Mouse (Mus musculus) adrenal gland, postnatal 25 days (tissue): ENCODE measurements around the gene Mxra7. TPM values are rescaled to one million over a fixed set of nuclear protein-coding genes. Genes with fewer than 3 reads are reported as not detected.

Source experiments
- DNase-seq: peaks from one replicate; pipeline ENCODE4 v3.0.0; 2021; ENCODE audit warnings: mixed read lengths
- total RNA-seq: library from RNA; stranded (reverse); gene quantifications from 2 replicates; pipeline ENCODE4 v1.2.3, GENCODE M21; 2021

Gene Mxra7
- total RNA-seq, 1 experiment from 2014 or later, result 44.7 TPM

DNA sequence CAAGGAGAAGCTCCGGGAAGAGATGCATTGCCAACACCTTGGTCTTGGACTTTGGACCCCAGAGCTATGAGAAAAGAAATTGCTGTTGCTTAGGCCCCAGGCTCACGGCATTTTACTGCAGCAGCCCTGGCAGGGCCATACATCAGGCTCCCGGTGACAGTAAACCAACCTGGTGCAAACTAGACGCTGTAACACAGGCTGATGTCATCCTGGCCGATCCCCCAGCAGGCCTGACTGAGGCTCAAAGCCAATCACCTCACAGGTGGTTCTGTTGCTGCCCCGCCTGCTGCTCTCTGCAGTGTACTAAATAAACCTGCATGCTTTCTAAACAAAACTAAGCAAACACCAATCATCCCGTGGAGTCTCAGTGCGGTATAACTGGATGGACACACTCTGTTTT is 9.1 kb downstream of the Mxra7 start:
- DNase-seq, result no peak

GRCm38 (mm10) chr11:116817567-116817966 is 10.3 kb downstream of the Mxra7 start:
- no peak for DNase-seq

DNA sequence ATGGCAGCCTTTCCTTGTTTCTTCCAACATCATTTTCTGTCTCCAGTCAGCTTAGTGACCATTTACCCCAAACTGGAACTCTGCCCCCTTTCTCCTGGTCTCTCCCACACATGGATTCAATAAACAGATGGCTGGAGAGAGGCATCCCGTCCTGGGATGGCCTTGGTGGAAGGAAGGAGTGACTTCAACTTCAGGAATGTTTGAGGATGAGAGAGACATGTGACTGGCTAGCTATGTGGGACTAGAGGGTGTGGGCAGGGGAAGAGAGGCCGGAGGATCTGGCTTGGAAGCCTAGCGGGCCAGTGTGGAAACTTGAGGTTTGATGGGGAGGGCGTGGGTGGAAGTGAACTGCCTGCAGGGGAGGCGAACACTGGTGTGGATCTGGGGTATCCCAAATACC is 11.1 kb downstream of the Mxra7 start:
- DNase-seq, result peak; percentile 26

DNA sequence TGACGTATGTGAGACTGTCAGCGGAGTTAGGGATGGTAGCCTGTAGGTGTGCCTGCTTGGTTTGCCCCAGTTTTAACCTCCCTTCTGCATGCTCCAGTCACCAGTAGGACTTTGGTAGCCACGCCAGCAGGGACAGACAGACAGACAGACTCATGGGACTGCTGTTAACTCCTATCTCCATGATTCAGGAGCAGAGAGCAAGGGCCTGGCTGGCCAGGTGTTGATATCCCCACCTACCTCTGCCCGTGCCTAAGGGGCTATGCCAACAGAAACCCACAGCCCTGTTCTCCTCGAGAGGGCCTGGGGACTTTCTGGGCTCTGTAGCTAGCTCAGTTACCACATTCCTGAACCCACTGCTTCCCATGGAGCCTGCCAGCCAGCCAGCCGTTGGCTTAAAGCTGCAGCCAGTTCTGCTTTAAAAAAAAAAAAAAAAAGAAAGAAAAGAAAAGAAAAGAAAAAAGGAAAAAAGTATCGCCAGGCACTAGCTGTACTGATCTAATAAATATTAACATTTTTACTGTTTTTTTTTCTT is 12.9 kb downstream of the Mxra7 start:
- no peak for DNase-seq

- DNase-seq, result no peak
These were observed 13.6 kb downstream of the Mxra7 start for GRCm38 (mm10) chr11:116814076-116814883.

DNA sequence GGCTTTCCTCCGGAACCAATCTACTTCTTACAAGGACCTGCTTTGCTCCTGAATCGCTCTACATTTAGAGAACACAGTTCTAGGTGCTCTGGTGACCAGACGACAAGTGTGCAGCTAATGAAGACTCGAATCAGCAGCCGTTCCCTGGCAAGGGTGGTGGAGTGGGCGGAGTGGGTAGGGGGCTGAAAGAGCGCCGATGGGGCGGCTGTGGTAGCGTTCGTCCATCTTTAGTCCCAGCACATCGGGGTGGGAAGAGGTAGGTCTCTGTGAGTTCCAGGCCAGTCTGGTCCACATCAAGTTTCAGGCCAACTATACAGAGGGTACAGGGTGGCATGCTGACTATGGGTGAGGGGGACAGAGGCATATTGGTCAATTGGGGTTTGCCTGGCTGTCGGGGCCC is 14.2 kb downstream of the Mxra7 start:
- no peak for DNase-seq

DNA sequence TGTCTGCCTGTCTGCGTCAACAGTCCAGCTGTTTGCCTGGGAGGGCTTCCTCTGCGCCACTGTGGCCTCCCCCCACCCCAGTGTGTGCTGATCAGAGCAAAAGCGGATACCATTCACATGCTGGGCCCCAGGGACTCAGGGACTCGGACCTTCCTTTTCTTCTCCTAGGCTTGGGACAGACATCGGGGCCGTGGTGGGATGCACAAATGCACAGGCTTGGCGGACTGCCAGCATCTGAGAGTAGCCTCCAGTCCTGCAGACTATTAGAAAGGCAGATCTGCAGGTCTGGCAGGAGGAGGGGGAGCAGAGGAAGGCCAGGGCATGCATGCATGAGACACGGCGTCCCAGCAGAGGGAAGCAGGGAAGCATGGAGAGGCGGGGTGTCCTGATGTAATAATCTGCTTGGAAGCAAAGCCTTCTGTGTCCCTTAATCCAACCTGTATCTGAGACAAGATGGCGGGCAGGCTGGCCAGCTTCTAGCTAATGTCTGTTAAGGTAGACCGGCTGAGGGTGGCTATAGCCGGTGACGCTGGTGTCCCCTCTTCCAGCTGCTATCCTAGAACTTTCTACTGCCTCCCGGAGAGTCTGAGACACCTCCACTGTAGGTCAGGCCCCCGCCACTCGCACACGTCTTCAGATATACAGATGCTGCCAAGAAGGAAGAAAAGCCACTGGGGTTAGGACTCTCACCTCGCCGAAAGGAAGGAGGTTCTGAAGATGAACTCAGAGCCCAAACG is 14.9 kb downstream of the Mxra7 start:
- DNase-seq, result no peak

DNA sequence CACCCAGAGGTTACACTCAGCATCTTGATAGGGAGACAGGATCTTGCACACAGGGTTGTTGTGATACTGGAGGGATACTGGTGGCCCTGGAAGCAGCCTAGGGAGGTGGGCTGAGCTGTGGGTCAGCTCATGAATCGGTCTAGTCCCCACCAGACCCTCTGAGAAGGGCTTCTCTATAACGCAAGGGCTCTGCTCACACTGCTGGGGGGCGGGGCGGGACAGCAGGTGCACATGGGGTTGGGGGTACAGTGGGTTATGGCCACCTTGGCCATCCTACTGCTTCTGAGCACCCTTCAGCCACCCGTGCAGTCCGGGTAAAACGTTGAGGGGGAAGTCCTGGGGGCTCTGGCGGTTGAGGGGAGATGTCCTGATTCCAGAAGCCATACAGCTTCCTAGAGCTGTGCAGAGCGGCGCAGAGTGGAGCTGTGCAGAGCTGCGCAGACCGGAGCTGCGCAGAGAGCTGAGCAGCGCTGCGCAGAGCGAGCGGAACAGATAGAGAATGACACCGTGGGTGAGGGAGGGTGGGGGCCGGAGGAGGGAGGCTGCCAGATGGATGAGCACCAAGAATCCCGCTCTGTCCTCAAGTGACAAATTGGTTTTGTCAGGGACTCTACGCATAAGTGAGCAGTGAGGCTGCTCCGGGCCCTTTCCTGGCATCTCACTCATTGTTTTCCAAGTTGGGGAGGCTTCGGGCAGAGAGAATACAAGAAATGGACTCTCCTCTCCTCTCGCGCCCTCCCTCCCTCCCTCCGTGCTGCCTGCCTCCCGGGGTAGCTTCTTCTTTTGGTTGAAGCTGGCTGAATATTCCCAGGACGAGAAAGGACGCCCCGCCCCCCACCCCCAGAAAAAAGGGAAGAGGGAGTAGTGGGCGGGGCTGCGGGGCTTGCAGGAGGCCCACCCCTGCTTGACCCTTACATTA is 16.6 kb downstream of the Mxra7 start:
- DNase-seq, result peak; percentile 67

GRCm38 (mm10) chr11:116810528-116810927 is 17.3 kb downstream of the Mxra7 start:
- DNase-seq, result no peak

DNA sequence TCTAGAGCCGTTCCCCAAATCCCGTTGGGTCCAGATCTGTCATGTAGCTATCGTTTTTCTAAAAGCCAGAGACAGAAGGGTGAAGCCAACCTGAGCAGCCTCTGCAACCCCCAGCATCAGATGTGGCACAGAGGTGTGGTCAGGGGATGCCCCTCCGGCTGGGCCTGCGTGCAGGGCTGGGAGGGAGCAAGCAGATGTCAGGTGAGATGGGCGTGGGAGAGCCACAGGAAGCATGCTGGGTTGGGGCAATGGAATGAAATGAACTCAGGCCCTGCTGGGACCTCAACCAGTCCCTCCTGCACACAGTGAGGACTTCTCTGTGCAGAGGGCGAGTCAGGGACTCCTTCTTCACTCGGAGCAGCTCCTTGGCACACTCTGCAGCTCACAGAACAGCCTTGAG is 18.3 kb downstream of the Mxra7 start:
- no peak for DNase-seq

DNA sequence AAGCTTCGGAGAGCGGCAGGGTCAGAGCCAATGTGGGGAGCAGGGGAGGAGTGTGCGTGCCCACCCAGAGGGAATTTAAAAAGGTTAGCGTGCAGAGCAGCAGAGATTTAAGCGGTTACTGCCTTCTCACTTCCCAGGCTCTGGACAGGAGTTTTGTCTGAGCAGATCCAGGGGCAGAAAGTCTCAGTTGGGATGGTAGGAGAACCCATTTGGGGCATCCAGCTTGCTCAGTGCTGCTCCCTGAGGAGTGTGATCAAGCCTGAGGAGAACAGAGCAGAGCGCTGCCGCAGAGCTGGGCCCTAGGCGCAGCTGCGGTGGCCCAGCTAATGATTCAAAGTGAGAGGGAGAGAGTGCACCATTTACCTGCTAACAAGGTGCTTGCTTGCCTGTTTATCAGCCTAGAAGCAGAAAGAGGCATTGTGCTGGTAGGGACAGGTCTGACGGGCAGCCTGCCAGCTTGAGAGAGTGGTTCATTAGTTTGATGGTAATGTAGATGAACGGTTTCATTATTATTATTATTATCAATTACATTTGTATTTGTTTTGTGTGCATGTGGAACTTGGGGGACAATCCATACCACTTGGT is 18.9 kb downstream of the Mxra7 start:
- no peak for DNase-seq

- DNase-seq, result peak; percentile 83
These were observed 19.8 kb downstream of the Mxra7 start for GRCm38 (mm10) chr11:116807938-116808606.

DNA sequence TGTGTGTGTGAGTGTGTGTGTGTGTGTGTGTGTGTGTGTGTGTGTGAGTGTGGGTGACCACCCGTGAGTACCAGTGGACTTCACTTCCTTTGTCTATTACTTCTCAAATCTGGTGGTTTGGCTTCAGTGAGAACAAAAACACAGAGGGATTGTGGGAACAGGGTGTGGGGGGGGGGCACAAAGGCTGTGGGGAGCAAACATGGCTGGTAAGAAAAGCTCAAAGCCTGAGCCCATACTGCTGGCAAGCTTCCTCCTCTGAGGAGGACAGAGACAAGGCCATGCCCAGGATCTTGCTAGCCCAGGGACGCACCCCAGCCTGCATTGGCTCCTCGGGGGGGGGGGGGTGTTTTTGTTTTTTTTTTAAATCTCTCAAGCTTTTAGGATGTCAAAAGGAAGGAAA is 20.3 kb downstream of the Mxra7 start:
- DNase-seq, result no peak

DNA sequence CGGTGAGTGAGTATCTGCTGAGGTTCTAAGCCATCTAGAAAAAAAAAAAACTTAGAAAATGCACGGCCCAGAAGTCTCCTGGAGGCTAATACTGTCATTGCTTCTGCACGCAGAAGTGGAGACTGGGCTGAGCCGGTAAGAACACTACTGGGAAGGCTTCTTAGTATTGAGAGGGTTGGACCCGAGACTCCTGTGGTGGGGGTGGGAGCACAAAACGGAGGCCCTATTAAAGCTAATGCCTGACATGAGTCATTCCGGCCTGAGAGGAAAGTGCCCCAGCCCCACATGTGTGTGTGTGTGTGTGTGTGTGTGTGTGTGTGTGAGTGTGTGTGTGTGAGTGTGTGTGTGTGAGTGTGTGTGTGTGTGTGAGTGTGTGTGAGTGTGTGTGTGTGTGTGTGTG is 20.7 kb downstream of the Mxra7 start:
- DNase-seq, result no peak

DNA sequence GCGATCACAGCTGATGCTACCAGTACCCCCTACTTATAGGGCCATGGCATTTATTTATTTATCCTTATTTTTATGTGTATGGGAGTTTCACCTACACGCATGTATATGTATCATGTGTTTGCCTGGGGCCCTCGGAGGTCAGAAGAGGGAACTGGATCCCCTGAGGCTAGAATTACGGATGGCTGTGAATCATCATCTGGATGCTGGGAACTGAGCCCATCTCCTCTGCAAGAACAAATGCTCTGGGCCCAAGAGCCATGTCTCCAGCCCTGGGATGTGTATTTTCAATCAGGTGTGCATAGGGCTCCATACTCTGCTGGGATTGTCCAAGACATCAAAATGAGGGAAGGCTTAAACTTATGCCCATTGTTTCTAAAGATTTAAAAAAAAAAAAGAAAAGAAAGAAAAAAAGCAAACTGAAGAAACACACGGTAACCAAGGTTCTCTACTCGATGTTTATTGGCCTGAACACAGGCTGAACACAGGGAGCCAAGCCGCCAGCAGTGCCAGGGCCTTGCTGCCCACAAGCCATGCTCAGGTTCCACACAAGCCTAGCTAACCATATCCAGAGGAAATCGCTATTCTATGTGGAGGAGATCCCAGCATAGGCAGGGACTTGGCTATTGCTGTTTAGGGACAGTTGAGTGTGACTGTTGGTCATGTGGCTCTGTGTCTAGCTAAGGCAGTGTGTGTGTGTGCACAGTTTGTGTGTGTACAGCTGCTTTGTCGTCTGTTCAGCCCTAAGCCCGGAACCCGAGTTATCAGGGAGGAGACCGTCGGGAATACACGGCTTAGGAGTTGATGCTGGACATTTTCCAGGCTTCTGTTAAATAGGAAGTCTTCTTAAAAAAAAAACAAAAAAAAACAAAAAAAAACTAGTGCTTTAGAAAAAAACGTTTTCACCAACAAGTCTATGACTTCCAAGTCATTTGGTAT is 21.4 kb downstream of the Mxra7 start:
- DNase-seq, result no peak

DNA sequence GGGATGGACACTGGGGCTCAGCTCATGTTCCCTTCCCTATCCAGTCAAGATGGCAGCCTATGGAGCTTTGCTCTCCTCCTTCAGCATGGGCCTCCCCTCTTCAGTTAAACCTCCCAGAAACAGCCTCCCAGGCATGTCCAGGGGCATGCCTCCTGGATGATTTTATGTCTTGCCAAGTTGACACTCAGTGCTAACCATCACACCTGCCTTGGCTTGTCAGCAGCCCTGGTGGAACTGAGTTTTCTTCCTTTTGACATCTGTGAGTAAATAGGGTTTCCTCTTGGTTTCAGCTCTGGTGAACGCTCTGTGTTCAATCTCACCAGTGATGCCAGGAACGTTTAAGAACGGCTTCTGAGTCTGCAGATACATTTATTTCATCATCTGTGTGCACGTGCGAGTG is 25.1 kb downstream of the Mxra7 start:
- DNase-seq, result no peak

- no peak for DNase-seq
These were observed 26.7 kb downstream of the Mxra7 start for GRCm38 (mm10) chr11:116801106-116801505.

GRCm38 (mm10) chr11:116799364-116799763 is 28.5 kb downstream of the Mxra7 start:
- DNase-seq, result no peak

- DNase-seq, result no peak
These were observed 43.6 kb downstream of the Mxra7 start for GRCm38 (mm10) chr11:116784221-116784620.

GRCm38 (mm10) chr11:116782737-116783145 is 45.1 kb downstream of the Mxra7 start:
- DNase-seq, result no peak
